Mouse (Mus musculus) stomach, embryonic 16.5 days (tissue): Measurements from ENCODE around the gene H2-T23. TPM values are rescaled to one million over a fixed set of nuclear protein-coding genes. Genes with fewer than 3 reads are reported as not detected.
A peak's percentile ranks its signal among the peaks of the same experiment; 100 is the strongest.

Experiments used
- ATAC-seq: fragments of 200-750 bp; cut with Nextera tagmentation; 2 replicates; pipeline ENCODE4 v1.8.0; 2017; ENCODE audit warnings: moderate number of reproducible peaks, moderate TSS enrichment; ENCODE audit not compliant: insufficient read depth, low FRiP score
- H3K27ac ChIP-seq: fragments of 300-500 bp; sonication (generic); 2 replicates; pipeline ENCODE4 v1.5.1; 2014; ENCODE audit warnings: low read length
- H3K27me3 ChIP-seq: fragments of 300-500 bp; sonication (generic); 2 replicates; pipeline ENCODE4 v1.6.1; 2014; ENCODE audit warnings: low read length, control low read depth, mixed read lengths; ENCODE audit not compliant: control insufficient read depth, insufficient read depth
- H3K36me3 ChIP-seq: fragments of 300-500 bp; sonication (generic); 2 replicates; pipeline ENCODE4 v1.6.1; 2014; ENCODE audit warnings: low read length; ENCODE audit not compliant: control insufficient read depth, insufficient read depth
- H3K4me1 ChIP-seq: fragments of 300-500 bp; sonication (generic); 2 replicates; pipeline ENCODE4 v1.6.1; 2014; ENCODE audit warnings: low read length, control low read depth, mixed read lengths; ENCODE audit not compliant: control insufficient read depth, insufficient read depth
- H3K4me2 ChIP-seq: fragments of 300-500 bp; sonication (generic); 2 replicates; pipeline ENCODE4 v1.6.1; 2014; ENCODE audit warnings: low read depth, low read length, mixed read lengths
- H3K4me3 ChIP-seq: fragments of 300-500 bp; sonication (generic); replicated peaks from 2 replicates; pipeline ENCODE4 v1.5.1; 2014; ENCODE audit warnings: mild to moderate bottlenecking, low read length
- H3K9ac ChIP-seq: fragments of 300-500 bp; sonication (generic); 2 replicates; pipeline ENCODE4 v1.6.1; 2014; ENCODE audit warnings: low read length
- H3K9me3 ChIP-seq: fragments of 300-500 bp; sonication (generic); replicated peaks from 2 replicates; pipeline ENCODE4 v1.6.1; 2016; ENCODE audit warnings: low read length, control low read depth; ENCODE audit not compliant: control insufficient read depth
- WGBS: fragments of 180-500 bp; shearing (Covaris S2); extraction: QIAGEN DNeasy Blood & Tissue Kit; methylation state at CpG from one replicate; pipeline ENCODE4 v1.1.7; 2014; 5-methylcytosine and 5-hydroxymethylcytosine counted together
- polyA plus RNA-seq: library from polyadenylated mRNA; unstranded; fragments of >200 nt; fragmentation: Nextera tagmentation; extraction: Ambion mirVana; gene quantifications from 2 replicates; pipeline ENCODE4 v1.2.1, GENCODE M21; 2015

The H2-T23 gene
- polyA plus RNA-seq, 1 experiment from 2014 or later: 16.9 TPM

DNA sequence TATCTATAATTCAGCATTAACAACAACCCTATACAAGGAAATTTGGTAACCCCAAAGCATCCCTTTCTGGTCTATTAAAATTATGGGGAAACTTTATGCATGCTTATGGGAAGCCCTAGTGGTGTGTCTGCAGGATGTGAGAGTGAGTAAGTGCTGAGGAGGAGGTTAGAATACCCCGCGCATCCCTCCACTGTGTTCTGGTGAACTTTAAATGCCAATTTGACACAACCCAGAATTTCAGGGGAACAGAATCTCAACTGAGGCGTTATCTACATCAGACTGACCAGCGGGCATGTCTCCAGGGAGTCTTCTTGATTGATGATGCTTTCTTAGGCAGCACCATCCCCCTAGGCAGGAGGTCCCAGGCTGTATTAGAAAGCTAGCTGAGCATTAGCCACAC lies 6.8 kb downstream of the H2-T23 start:
- WGBS: 51% methylated on average over 4 of the region's 4 CpGs
- ATAC-seq: no peak
- H3K4me2 ChIP-seq: no peak overlapping the region

DNA sequence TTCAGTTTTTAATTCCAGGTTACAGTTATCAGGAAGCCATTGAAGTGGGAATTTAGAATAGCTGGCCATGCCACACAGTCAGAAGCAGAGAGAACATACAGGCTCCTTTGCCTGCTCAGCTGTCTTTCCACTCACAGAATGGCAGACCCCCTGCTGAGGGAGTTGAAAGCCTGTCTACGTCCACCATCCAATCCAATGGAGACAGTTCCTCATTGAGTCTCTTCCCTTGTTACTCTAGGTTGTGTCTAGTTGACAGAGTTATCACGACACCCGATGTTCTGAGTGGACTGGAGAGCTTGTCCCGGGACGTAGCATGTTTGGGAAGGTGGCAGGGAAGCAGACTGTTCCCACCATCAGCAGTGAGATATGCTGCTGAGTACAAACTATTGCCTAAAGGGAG lies 7.5 kb downstream of the H2-T23 start:
- Histone ChIP-seq H3K9me3 (no peaks in the 10 kb centered on the region), H3K4me1 (peaks cover 9% of the 10 kb centered on the region), H3K27ac (no peak overlapping the region), H3K4me2 (no peak overlapping the region), H3K27me3 (no peaks in the 10 kb centered on the region), H3K4me3 (no peak overlapping the region), H3K9ac (no peak overlapping the region), H3K36me3 (no peaks in the 10 kb centered on the region)
- no peak for ATAC-seq
- 71% methylated on average over 5 of the region's 5 CpGs for WGBS

More for the DNA sequence above, 6.8 kb downstream of the H2-T23 start:
- Histone ChIP-seq H3K27ac (no peak overlapping the region), H3K9ac (no peak overlapping the region), H3K36me3 (no peaks in the 10 kb centered on the region), H3K4me3 (no peak overlapping the region), H3K27me3 (no peaks in the 10 kb centered on the region), H3K4me1 (peaks cover 9% of the 10 kb centered on the region), H3K9me3 (no peaks in the 10 kb centered on the region)

GRCm38 (mm10) chr17:36023710-36024654 lies 8.7 kb downstream of the H2-T23 start:
- Histone ChIP-seq H3K27ac (peak overlapping the region; percentile 83), H3K4me2 (0 out of 2 replicates have a peak overlapping the region, but pooled peaks have one; percentile 19)
- peak; percentile 68; the same call in 1 of the 2 replicates for ATAC-seq

DNA sequence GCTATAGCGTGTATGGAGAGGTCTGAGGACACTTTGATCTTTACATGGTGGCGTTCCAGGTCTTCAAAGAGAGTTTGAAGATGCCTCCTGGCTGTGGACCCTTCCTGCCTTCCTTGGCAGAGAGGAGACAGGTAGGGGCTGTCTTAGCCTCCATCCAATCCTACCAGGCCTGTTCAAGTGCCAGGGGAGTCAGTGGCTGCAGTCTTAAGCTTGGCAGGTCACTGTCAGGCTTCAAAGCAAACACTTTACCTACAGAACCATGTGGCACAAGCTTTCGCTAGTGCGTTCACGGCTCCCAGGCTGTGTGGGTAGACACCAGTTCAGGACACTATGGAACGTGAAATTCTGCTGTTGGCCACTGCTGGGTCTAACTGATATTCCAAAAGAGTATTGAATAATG lies 9.7 kb downstream of the H2-T23 start:
- peak overlapping the region; percentile 21; the same call in 1 of the 2 replicates for H3K27ac ChIP-seq
- WGBS: 89% methylated on average over 6 of the region's 6 CpGs
- no peaks in the 10 kb centered on the region for H3K36me3 ChIP-seq
- peaks cover 9% of the 10 kb centered on the region for H3K4me1 ChIP-seq
- H3K9ac ChIP-seq: no peak overlapping the region
- H3K9me3 ChIP-seq: no peaks in the 10 kb centered on the region
- no peaks in the 10 kb centered on the region for H3K27me3 ChIP-seq
- no peak for ATAC-seq
- H3K4me3 ChIP-seq: no peak overlapping the region
- H3K4me2 ChIP-seq: no peak overlapping the region

More at GRCm38 (mm10) chr17:36023710-36024654, 8.7 kb downstream of the H2-T23 start:
- Histone ChIP-seq H3K9me3 (no peaks in the 10 kb centered on the region), H3K27me3 (no peaks in the 10 kb centered on the region), H3K4me1 (peaks cover 9% of the 10 kb centered on the region), H3K36me3 (no peaks in the 10 kb centered on the region), H3K9ac (0 out of 2 replicates have a peak overlapping the region, but pooled peaks have one; percentile 22), H3K4me3 (no peak overlapping the region; the same call in 1 of the 2 replicates)
- 46% methylated on average over 9 of the region's 9 CpGs for WGBS

DNA sequence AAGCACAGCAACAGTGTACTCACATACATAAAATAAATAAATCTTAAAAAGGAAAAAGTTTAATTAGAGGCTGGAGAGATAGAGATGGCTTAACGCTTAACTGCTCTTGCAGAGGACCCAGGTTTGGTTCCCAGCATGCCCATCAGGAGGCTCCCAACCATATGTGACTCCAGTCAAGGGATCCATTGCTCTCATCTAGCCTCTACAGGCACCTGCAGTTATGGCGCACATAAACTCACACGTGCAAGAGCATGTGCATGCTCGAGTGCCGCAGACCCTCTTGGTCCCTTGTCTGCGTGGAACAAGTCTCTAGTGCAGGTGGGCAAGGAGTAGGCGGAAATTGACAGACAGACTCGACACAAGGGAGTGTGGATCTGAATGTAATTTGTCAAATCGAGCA lies 10.6 kb downstream of the H2-T23 start:
- no peak overlapping the region for H3K4me3 ChIP-seq
- H3K4me2 ChIP-seq: no peak overlapping the region
- H3K27ac ChIP-seq: no peak overlapping the region
- no peak overlapping the region for H3K9ac ChIP-seq
- no peak for ATAC-seq
- H3K9me3 ChIP-seq: no peaks in the 10 kb centered on the region
- peaks cover 9% of the 10 kb centered on the region for H3K4me1 ChIP-seq
- H3K36me3 ChIP-seq: no peaks in the 10 kb centered on the region
- 92% methylated on average over 9 of the region's 9 CpGs for WGBS
- H3K27me3 ChIP-seq: no peaks in the 10 kb centered on the region

GRCm38 (mm10) chr17:36021309-36021708 lies 11.3 kb downstream of the H2-T23 start:
- WGBS: 88% methylated on average over 1 of the region's 1 CpGs
- Histone ChIP-seq H3K4me1 (peaks cover 9% of the 10 kb centered on the region), H3K4me2 (peak overlapping the region; percentile 28; the same call in 1 of the 2 replicates), H3K9ac (no peak overlapping the region), H3K27ac (peak overlapping the region; percentile 23; the same call in 1 of the 2 replicates), H3K36me3 (no peaks in the 10 kb centered on the region), H3K27me3 (no peaks in the 10 kb centered on the region), H3K4me3 (no peak overlapping the region), H3K9me3 (no peaks in the 10 kb centered on the region)
- no peak for ATAC-seq

DNA sequence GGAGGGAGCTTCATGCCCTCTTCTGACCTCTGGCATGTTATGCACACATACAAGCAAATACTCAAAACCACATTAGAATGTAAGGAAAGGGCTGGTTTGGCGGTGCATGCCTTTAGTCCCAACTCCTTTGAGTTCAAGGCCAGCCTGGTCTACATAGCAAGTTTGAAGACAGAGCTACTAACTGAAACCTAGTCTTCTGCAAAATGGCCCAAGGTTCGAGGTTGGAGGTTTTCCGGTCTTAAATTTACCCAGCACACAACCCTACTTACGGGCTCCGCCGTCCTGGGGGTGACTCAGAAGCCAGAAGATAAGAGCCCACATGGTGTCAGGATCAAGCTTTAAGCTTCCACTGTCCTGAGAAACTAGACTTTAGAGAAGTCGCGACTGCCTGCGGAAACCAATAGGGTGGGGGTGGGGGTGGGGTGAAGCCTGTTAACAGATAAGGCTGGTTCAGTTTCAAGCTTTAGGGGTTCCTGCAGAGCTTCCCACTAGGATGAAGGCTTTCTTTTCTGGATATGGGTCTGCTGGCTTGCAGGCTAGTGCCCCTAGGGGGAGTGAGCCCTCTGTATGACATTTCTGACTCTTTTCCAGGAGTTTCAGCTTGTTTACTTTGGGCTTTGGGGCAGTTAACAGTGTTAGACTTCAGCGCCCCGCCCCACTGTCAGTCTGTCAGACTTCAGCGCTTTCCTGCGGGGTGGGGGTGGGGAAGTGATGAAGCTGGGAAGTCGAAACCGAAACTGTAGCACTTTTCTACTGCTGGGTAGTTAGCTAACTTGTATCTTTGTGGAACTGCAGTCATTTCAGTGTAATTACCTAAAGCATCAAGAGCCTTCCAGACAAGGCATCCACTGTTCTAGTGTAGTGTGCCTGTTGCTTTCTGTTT lies 12.2 kb downstream of the H2-T23 start, which contains the start of gene H2-T24:
Gene H2-T24 (minus strand): TSS at position 370 of the 883 bp plus-strand sequence.
- H3K27ac ChIP-seq: peak within 1 kb of the TSS; percentile 58
- WGBS: 28% methylated on average over 15 of the region's 15 CpGs
- peaks cover 9% of the 10 kb centered on the region for H3K4me1 ChIP-seq
- H3K9me3 ChIP-seq: no peaks in the 10 kb centered on the region
- no peaks in the 10 kb centered on the region for H3K36me3 ChIP-seq
- H3K9ac ChIP-seq: no peak within 1 kb of the TSS
- no peaks in the 10 kb centered on the region for H3K27me3 ChIP-seq
- H3K4me2 ChIP-seq: peak within 1 kb of the TSS; percentile 28
- ATAC-seq: peak; percentile 81
- peak within 1 kb of the TSS; percentile 26 for H3K4me3 ChIP-seq

GRCm38 (mm10) chr17:36019519-36019918 lies 13.1 kb downstream of the H2-T23 start:
- no peak overlapping the region for H3K4me3 ChIP-seq
- peaks cover 6% of the 10 kb centered on the region; the same call in 1 of the 2 replicates for H3K36me3 ChIP-seq
- H3K9ac ChIP-seq: no peak overlapping the region
- H3K4me2 ChIP-seq: no peak overlapping the region
- H3K27me3 ChIP-seq: no peaks in the 10 kb centered on the region
- H3K9me3 ChIP-seq: no peaks in the 10 kb centered on the region
- peaks cover 9% of the 10 kb centered on the region for H3K4me1 ChIP-seq
- WGBS: 70% methylated on average over 3 of the region's 3 CpGs
- 0 out of 2 replicates have a peak overlapping the region, but pooled peaks have one; percentile 8 for H3K27ac ChIP-seq
- no peak for ATAC-seq
